In genomic region chr16:16262436-16262835, GRCm38 (mm10) we compare ENCODE assay signal across 16 mouse cellular contexts. TPM values are rescaled to one million over a fixed set of nuclear protein-coding genes. Genes with fewer than 3 reads are reported as not detected.
DNase-seq lines count a peak whose midpoint lies in the region.
"Had no signal": no experiment of that assay in that cellular context is flagged by ENCODE, and none has a peak within 500 bp of the region (broad histone marks: within the 10 kb centered on the region; RNA-seq: fewer than 3 reads in every experiment).

No protein-coding gene starts in this region.

- peak; percentile 1 for DNase-seq in embryo, embryonic 10 days (ENCODE audit: low spot score)
- DNase-seq in embryo, embryonic 11 days: no peak
- DNase-seq in lung, adult 18-20 months: peak; percentile 32 to 55
- peak; percentile 22 for DNase-seq in lung, postnatal 10 days
- DNase-seq in lung, postnatal 4 days: peak; percentile 15 to 50
- no peak for DNase-seq in right cerebral cortex, postnatal 36 days (ENCODE audit: low spot score in 2 of 2)
- DNase-seq in thymus, postnatal 0 days (ENCODE audit: low spot score): no peak
- DNase-seq: adrenal gland, postnatal 10 days; B cell, adult 2 months; cerebellum, adult 11 months; cerebellum, adult 8-10 months; cerebellum, postnatal 25 days; forebrain, postnatal 0 days; gastrocnemius, postnatal 25 days; heart, postnatal 4 days had no signal

RNA-seq across cellular contexts. Expression of gene Yars2, which starts 40.3 kb away (rescaled TPM):
- 31.0 and 33.2 TPM in 2 replicates for polyA plus RNA-seq in thymus, postnatal 0 days (2015; fragmentation: Nextera tagmentation; extraction: Ambion mirVana)

RNA-seq across cellular contexts. Expression of gene Pkp2, which starts 49.3 kb away (rescaled TPM):
- polyA plus RNA-seq in thymus, postnatal 0 days (2015; fragmentation: Nextera tagmentation; extraction: Ambion mirVana): 0.33 and 0.37 TPM in 2 replicates
- polyA plus RNA-seq: inflammation-experienced regulatory T-cells, adult 6 months had no signal

Comparison
In these comparisons a context has a peak if more than half of its experiments do, and no peak if none do; other contexts are left out.
1. DNase-seq: peak in embryo, embryonic 10 days (single experiment), lung, adult 18-20 months (2 of 2), lung, postnatal 10 days (single experiment) and lung, postnatal 4 days (2 of 2); none in embryo, embryonic 11 days (single experiment), right cerebral cortex, postnatal 36 days (0 of 2) and thymus, postnatal 0 days (single experiment).